Mouse (Mus musculus): ENCODE data around the gene Tspan10.

The Tspan10 gene

GRCm38 (mm10) chr11:120454965-120455364 lies 12.5 kb downstream of the Tspan10 start:
- no peak for DNase-seq (ENCODE audit: low read depth, low spot score)

- DNase-seq (ENCODE audit: low read depth, low spot score), result no peak
Observed at GRCm38 (mm10) chr11:120455413-120455812, 13.0 kb downstream of the Tspan10 start.

GRCm38 (mm10) chr11:120457370-120457769 lies 14.9 kb downstream of the Tspan10 start:
- DNase-seq (ENCODE audit: low read depth, low spot score), result no peak

GRCm38 (mm10) chr11:120457772-120458751 lies 15.6 kb downstream of the Tspan10 start, which contains the start of the genes Oxld1 and Ccdc137:
Oxld1 (minus strand) TSS chr11:120458068.
Ccdc137 (plus strand) TSS chr11:120458115.
- DNase-seq (ENCODE audit: low read depth, low spot score), result peak; percentile 95

GRCm38 (mm10) chr11:120458847-120459597 lies 16.6 kb downstream of the Tspan10 start:
- DNase-seq (ENCODE audit: low read depth, low spot score), result no peak

GRCm38 (mm10) chr11:120463536-120463935 lies 21.1 kb downstream of the Tspan10 start:
- no peak for DNase-seq (ENCODE audit: low read depth, low spot score)

GRCm38 (mm10) chr11:120464365-120464764 lies 21.9 kb downstream of the Tspan10 start:
- DNase-seq (ENCODE audit: low read depth, low spot score), result no peak

- no peak for DNase-seq (ENCODE audit: low read depth, low spot score)
Observed at GRCm38 (mm10) chr11:120465521-120465920, 23.1 kb downstream of the Tspan10 start.

- DNase-seq (ENCODE audit: low read depth, low spot score), result peak; percentile 99
Observed at GRCm38 (mm10) chr11:120467051-120467735, 24.7 kb downstream of the Tspan10 start, which contains the start of gene Arl16. Arl16 (minus strand) TSS chr11:120467607.

GRCm38 (mm10) chr11:120467736-120468092 lies 25.3 kb downstream of the Tspan10 start:
- no peak for DNase-seq (ENCODE audit: low read depth, low spot score)

- DNase-seq (ENCODE audit: low read depth, low spot score), result no peak
Observed at GRCm38 (mm10) chr11:120472052-120472451, 29.6 kb downstream of the Tspan10 start.

GRCm38 (mm10) chr11:120483448-120483934 lies 41.0 kb downstream of the Tspan10 start:
- DNase-seq (ENCODE audit: low read depth, low spot score), result no peak

GRCm38 (mm10) chr11:120484265-120484981 lies 42.0 kb downstream of the Tspan10 start, which contains the start of gene Mrpl12:
Mrpl12 (plus strand) TSS chr11:120484613.
- DNase-seq (ENCODE audit: low read depth, low spot score), result peak; percentile 99

- DNase-seq (ENCODE audit: low read depth, low spot score), result no peak
Observed at GRCm38 (mm10) chr11:120485251-120485650, 42.8 kb downstream of the Tspan10 start.

GRCm38 (mm10) chr11:120488516-120488915 lies 46.1 kb downstream of the Tspan10 start:
- no peak for DNase-seq (ENCODE audit: low read depth, low spot score)

GRCm38 (mm10) chr11:120489054-120489761 lies 46.8 kb downstream of the Tspan10 start:
- peak; percentile 91 for DNase-seq (ENCODE audit: low read depth, low spot score)

GRCm38 (mm10) chr11:120490291-120491046 lies 48.0 kb downstream of the Tspan10 start:
- no peak for DNase-seq (ENCODE audit: low read depth, low spot score)

GRCm38 (mm10) chr11:120491317-120492023 lies 49.0 kb downstream of the Tspan10 start, which contains the start of gene Slc25a10:
Slc25a10 (plus strand) TSS chr11:120491840.
- DNase-seq (ENCODE audit: low read depth, low spot score), result peak; percentile 91

All from brain, adult 2 months (tissue).